Mouse (Mus musculus) heart, postnatal 0 days (tissue): ENCODE results near the gene Hpse2.

Experiments
- CTCF ChIP-seq: IDR thresholded peaks from 2 replicates; pipeline ENCODE4 v1.5.1; 2016; ENCODE audit warnings: antibody characterized with exemption, control low read depth, low read depth
- EP300 ChIP-seq: IDR thresholded peaks from 2 replicates; pipeline ENCODE4 v1.6.1; 2016; ENCODE audit warnings: antibody characterized with exemption, low read depth

DNA sequence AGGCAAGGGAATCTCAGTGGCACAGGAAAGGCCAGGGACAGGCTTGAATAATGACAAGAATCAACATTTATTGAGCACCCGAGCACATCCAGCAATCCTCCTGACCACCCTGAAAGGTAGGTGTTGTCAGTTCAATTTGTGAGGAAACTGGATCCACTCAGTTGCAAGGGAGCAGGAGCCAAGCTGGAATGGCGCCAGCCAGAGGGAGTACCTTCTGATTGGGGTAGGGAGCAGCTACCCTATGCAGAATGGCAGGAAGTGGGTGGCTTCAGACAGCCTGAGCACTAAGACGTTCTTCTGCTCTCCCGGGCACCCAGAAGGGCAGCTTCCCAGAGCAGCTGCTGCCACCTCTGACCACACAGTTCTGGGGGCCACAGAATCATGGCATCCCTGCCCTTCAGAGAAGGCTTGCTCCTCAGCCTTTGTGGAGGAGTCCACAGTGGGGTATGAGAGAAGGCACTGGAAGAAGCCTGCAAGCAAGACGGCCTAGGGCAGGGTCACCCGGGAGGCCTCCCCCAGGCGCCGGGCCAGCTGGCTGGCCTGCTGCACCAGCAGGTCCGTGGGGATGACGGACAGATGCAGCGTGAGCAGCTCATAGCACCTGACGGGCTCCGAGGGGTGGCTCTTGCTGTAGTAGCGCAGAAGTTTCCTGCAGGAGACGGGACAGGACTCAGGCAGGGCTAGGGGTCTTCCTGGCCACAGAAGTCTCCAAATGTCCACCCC is 632.8 kb downstream of the Hpse2 start:
- TF ChIP-seq EP300 (no peak), CTCF (no peak)
